Mouse (Mus musculus) T-helper 1 cell (primary cell): Measurements from ENCODE around the gene Zhx3.

Experiments used
- in situ Hi-C: fragments of 300-600 bp; cut with MboI, MseI; formaldehyde crosslinking; loops from one replicate; pipeline ENCODE4 v1.15.1; 2025; ENCODE audit warnings: high pct_unique_total_duplicates

The Zhx3 gene

DNA sequence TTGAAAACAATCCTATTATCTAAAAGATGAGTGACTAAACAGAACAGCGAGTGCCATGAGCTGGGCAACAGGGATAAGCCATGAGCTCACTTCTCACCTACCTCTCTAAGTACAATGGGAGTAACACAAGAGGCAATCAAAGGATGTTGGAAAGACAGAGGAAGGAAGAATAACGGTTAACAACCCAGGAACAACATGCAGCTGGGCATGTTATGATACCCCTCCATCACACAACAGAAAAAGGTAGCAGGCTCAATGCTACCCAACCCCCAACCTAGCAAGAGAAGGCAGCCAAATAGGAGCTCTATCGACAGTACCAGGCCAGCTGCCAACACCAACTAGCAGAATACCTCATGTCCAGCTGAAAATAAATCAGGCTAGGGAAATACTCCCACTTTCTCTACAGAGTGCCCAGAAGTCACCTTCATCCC lies 66.7 kb downstream of the Zhx3 start:
- in situ Hi-C loops, result no loop called here

GRCm38 (mm10) chr2:160804794-160805527 lies 67.8 kb downstream of the Zhx3 start:
- in situ Hi-C loops, result no loop called here

- in situ Hi-C loops, result no loop called here
Measured at GRCm38 (mm10) chr2:160802326-160802725, 70.5 kb downstream of the Zhx3 start.

DNA sequence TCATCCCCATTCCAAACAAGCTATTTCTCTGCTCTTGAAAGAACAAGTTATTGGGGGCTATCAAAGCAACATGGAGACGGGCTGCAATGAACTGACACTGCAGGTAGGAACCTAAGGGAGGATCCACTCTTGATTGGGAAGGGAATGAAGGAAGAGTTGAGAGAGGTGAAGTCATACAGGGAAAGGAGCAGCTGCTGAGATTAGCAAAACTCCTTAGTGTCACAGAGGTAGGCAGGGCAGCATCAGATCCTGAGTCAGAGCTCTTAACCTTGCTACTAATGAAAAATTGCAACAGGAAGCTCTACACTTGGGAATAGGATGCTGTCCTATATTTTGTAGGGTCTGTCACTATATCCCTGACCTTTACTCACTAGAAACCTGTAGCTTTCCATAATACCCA lies 71.8 kb downstream of the Zhx3 start:
- in situ Hi-C loops, result no loop called here

- in situ Hi-C loops, result no loop called here
Measured at GRCm38 (mm10) chr2:160798206-160798605, 74.6 kb downstream of the Zhx3 start.

GRCm38 (mm10) chr2:160796973-160797372 lies 75.8 kb downstream of the Zhx3 start:
- in situ Hi-C loops, result no loop called here

DNA sequence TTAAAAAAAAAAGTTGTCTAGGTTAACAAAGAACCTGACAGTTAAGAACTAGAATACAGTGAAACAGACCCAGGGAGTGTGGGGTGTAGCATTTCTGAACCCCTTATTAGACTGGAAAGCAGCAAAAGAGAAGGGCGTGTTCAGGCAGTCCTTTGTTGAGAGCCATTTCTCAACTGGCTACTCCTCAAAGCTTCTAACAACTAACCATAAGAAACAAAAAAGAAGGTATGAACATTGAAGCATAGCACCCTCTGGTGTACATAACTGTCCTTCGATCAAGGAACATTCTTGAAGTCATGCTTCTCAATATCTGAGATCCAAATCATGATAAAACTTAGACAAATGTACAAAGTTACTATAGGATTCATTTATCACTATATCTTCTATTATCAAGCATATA lies 79.7 kb downstream of the Zhx3 start:
- in situ Hi-C loops, result no loop called here

GRCm38 (mm10) chr2:160789741-160790140 lies 83.1 kb downstream of the Zhx3 start:
- in situ Hi-C loops, result no loop called here

GRCm38 (mm10) chr2:160789046-160789445 lies 83.8 kb downstream of the Zhx3 start:
- in situ Hi-C loops, result no loop called here

- in situ Hi-C loops, result no loop called here
Measured at GRCm38 (mm10) chr2:160786333-160786732, 86.5 kb downstream of the Zhx3 start.

GRCm38 (mm10) chr2:160780834-160781219 lies 92.0 kb downstream of the Zhx3 start:
- in situ Hi-C loops, result no loop called here

DNA sequence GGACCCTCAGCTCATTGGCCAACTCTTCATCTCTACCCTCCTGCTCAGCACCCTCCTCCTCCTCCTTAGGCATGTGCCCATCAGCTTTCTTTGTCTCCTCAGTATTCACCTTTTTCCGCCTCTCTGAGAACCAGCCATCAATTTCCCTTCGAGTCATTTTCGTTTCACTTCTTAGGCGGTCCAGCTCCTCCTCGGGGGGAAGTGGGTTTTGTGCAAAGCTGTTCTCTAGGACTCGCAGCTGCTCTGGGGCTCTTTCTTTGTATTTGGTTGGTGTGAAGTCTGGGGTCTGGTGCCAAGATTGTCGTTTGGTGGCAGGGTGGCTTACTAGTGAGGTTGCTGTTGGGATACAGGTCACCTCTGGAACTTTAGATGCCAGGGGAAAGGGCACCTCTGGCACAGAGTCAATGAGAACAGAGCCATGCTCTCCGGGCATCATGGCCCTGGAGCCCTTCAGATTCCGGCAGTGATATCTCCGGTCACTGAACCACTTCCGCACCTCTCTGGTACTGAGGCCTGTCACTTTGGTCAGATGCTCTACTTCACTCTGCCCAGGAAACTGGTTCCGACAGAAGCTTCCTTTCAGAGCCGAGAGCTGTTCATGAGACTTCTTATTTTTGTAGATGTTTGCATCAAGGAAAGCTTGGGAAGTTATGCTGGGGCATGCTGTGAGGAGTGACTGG lies 92.5 kb downstream of the Zhx3 start:
- in situ Hi-C loops, result no loop called here

- in situ Hi-C loops, result no loop called here
Measured at GRCm38 (mm10) chr2:160778034-160778433, 94.8 kb downstream of the Zhx3 start.

DNA sequence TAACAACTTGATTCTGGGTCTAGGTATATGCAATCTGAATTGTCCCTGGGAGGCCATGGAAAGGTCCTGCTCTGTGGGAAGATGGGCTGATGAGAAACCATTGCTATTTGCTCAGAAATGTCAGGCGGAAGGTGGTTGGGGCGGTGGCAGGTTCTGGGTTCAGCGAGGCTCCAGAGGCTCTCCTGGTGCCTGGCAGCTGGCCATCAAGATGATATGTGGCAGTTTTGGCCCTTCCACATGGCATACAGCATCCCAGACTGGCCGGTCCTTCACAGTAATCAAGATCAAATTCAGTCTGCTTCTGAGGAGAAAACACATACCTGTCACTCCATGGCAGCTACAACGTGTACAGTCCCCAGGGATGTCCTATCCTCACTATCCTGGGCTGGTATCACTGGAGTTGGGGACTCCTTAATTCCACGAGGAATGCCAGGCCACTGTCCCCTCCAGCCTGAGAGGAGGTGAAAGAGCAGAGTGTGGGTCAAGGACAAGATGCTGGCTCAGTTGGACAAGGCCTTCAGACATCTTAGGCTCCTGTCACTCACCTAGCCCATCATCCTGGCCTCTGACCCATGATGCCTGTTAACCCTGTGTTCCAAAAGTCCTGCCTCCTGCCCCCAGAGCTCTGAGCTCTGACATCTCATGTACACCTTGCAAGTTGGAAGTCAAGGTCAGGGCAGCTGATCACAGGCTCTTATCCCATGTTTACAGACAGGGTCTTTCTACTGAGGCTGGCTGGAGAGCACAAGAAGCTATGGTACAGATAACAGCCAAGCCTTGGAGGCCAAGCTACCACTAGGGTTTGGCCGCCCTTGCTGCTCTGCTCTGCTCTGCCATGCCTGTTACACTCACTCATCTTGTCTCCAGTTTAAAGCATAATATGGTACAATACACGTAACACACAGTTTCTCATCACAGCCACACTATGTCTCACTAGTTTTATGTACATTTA lies 101.2 kb downstream of the Zhx3 start:
- in situ Hi-C loops, result loop anchor here (25.0 kb wide), 1 partner anchor 116 kb away; the partner anchor contains the start of gene Lpin3

DNA sequence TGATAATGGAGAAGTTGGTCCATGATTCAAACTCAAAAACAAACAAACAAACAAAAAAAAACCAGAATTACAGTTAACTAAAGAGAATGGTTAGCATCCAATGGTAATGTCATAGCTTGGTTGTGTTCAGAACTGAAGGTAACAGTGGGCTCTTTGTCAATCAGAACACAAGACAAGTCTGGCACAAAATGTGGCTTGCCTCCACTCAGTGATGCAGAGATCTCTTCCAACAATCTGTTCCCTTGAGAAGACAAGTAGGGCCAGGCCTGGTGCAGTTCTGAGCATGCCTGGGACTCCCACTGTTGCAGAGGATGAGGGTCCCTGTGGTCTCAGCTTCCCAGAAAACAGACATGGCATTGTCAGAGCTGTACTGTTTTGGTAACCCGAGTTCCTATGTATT lies 101.9 kb downstream of the Zhx3 start:
- in situ Hi-C loops, result loop anchor here (25.0 kb wide), 1 partner anchor 116 kb away; the partner anchor contains the start of gene Lpin3

GRCm38 (mm10) chr2:160770409-160770808 lies 102.4 kb downstream of the Zhx3 start:
- in situ Hi-C loops, result loop anchor here (25.0 kb wide), 1 partner anchor 117 kb away; the partner anchor contains the start of gene Lpin3

DNA sequence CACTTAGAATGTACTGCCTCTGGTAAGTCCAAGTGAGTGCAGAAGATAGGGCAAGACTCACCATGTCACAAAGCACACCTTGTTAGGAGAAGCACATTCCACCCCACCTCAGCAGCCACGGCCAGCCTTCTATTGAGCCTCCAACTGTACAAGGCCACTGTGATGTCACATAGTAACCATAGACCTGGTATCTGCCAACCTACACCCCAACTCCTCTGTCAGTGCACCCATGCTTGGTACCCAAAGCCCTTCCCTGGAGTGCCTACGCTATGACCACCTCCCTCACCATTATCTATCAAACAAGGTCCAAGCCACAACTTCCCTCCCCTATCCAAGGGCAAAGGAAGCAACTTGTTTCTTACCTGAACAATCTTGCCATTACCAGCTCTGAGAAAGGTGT lies 103.8 kb downstream of the Zhx3 start:
- in situ Hi-C loops, result loop anchor here (25.0 kb wide), 1 partner anchor 118 kb away; the partner anchor contains the start of gene Lpin3

GRCm38 (mm10) chr2:160768097-160768695 lies 104.6 kb downstream of the Zhx3 start:
- in situ Hi-C loops, result loop anchor here (25.0 kb wide), 1 partner anchor 119 kb away; the partner anchor contains the start of gene Lpin3

GRCm38 (mm10) chr2:160767201-160767600 lies 105.6 kb downstream of the Zhx3 start:
- in situ Hi-C loops, result loop anchor here (25.0 kb wide), 1 partner anchor 120 kb away; the partner anchor contains the start of gene Lpin3

DNA sequence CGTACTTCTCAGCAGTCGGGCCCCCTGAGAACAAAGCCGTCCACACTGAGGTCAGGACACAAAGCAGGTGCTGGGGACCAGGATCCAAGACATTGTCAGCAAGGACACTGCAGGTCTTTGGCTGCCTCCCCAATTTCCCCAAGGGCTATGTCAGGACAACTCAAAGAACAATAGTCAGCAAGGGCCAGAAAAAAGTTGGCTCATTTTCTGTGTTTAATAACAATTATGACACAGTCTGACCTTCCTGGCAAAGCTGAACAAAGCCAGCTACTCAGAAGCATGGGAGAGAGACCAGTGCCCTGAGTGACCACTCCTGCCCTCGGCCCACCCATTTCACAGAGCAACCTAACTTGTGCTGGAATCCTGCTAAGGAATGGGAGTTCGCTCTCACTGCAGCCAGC lies 106.4 kb downstream of the Zhx3 start:
- in situ Hi-C loops, result loop anchor here (25.0 kb wide), 1 partner anchor 121 kb away; the partner anchor contains the start of gene Lpin3

- in situ Hi-C loops, result loop anchor here (25.0 kb wide), 1 partner anchor 122 kb away; the partner anchor contains the start of gene Lpin3
Measured at GRCm38 (mm10) chr2:160765096-160765495, 107.7 kb downstream of the Zhx3 start.
